Mouse (Mus musculus) hindbrain, embryonic 12.5 days (tissue): ENCODE data around the gene Pcyox1. TPM values are rescaled to one million over a fixed set of nuclear protein-coding genes. Genes with fewer than 3 reads are reported as not detected.

ENCODE experiments used
- ATAC-seq: fragments of 200-750 bp; cut with Nextera tagmentation; 2 replicates; pipeline ENCODE4 v1.8.0; 2017; ENCODE audit warnings: moderate TSS enrichment; ENCODE audit not compliant: low FRiP score
- H3K27ac ChIP-seq: fragments of 300-500 bp; sonication (generic); 2 replicates; pipeline ENCODE4 v1.5.1; 2016; ENCODE audit warnings: mild to moderate bottlenecking
- H3K27me3 ChIP-seq: fragments of 300-500 bp; sonication (generic); 2 replicates; pipeline ENCODE4 v1.6.1; 2016; ENCODE audit warnings: mild to moderate bottlenecking
- H3K36me3 ChIP-seq: fragments of 300-500 bp; sonication (generic); 2 replicates; pipeline ENCODE4 v1.6.1; 2016; ENCODE audit warnings: mild to moderate bottlenecking
- H3K4me1 ChIP-seq: fragments of 300-500 bp; sonication (generic); 2 replicates; pipeline ENCODE4 v1.6.1; 2016
- H3K4me2 ChIP-seq: fragments of 300-500 bp; sonication (generic); replicated peaks from 2 replicates; pipeline ENCODE4 v1.6.1; 2016; ENCODE audit warnings: mild to moderate bottlenecking
- H3K4me3 ChIP-seq: fragments of 300-500 bp; sonication (generic); 2 replicates; pipeline ENCODE4 v1.5.1; 2016; ENCODE audit warnings: mild to moderate bottlenecking
- H3K9ac ChIP-seq: fragments of 300-500 bp; sonication (generic); 2 replicates; pipeline ENCODE4 v1.6.1; 2016; ENCODE audit warnings: mild to moderate bottlenecking, moderate library complexity
- H3K9me3 ChIP-seq: fragments of 300-500 bp; sonication (generic); replicated peaks from 2 replicates; pipeline ENCODE4 v1.6.1; 2016; ENCODE audit warnings: mild to moderate bottlenecking
- WGBS: fragments of 180-500 bp; shearing (Covaris S2); methylation state at CpG from one replicate; pipeline ENCODE4 v1.1.7; 2016; 5-methylcytosine and 5-hydroxymethylcytosine counted together
- polyA plus RNA-seq: library from polyadenylated mRNA; unstranded; fragments of >200 nt; fragmentation: Nextera tagmentation; extraction: Ambion mirVana; gene quantifications from 2 replicates; pipeline ENCODE4 v1.2.1, GENCODE M21; 2016

Gene Pcyox1
- polyA plus RNA-seq, 1 experiment from 2014 or later, result 125 TPM

- H3K4me3 ChIP-seq, result no peak overlapping the region
- peaks cover 73% of the 10 kb centered on the region for H3K36me3 ChIP-seq
- 93% methylated on average over 6 of the region's 6 CpGs for WGBS
- no peaks in the 10 kb centered on the region for H3K27me3 ChIP-seq
- no peaks in the 10 kb centered on the region for H3K9me3 ChIP-seq
- H3K4me1 ChIP-seq, result no peaks in the 10 kb centered on the region
- no peak overlapping the region for H3K4me2 ChIP-seq
- no peak for ATAC-seq
- no peak overlapping the region for H3K9ac ChIP-seq
- no peak overlapping the region for H3K27ac ChIP-seq
These were observed 21.8 kb upstream of the Pcyox1 start for GRCm38 (mm10) chr6:86418711-86419110.

GRCm38 (mm10) chr6:86406306-86406705, 9.4 kb upstream of the Pcyox1 start:
- H3K9ac ChIP-seq, result peak overlapping the region; percentile 41

GRCm38 (mm10) chr6:86404996-86405395, 8.0 kb upstream of the Pcyox1 start:
- peaks cover 16% of the 10 kb centered on the region for H3K4me1 ChIP-seq
- WGBS, result under 1% methylated on average over 11 of the region's 11 CpGs
- peak overlapping the region; percentile 74 for H3K4me2 ChIP-seq
- H3K27me3 ChIP-seq, result no peaks in the 10 kb centered on the region
- no peak for ATAC-seq
- no peaks in the 10 kb centered on the region for H3K9me3 ChIP-seq
- peak overlapping the region; percentile 100 for H3K9ac ChIP-seq
- H3K4me3 ChIP-seq, result peak overlapping the region; percentile 84
- H3K27ac ChIP-seq, result peak overlapping the region; percentile 100
- peaks cover 4% of the 10 kb centered on the region; the same call in 1 of the 2 replicates for H3K36me3 ChIP-seq

More at GRCm38 (mm10) chr6:86406306-86406705, 9.4 kb upstream of the Pcyox1 start:
- no peaks in the 10 kb centered on the region for H3K27me3 ChIP-seq
- ATAC-seq, result no peak
- peak overlapping the region; percentile 27 for H3K4me3 ChIP-seq
- H3K9me3 ChIP-seq, result no peaks in the 10 kb centered on the region
- H3K36me3 ChIP-seq, result peaks cover 4% of the 10 kb centered on the region; the same call in 1 of the 2 replicates
- no peak overlapping the region for H3K27ac ChIP-seq
- peaks cover 17% of the 10 kb centered on the region for H3K4me1 ChIP-seq
- peak overlapping the region; percentile 74 for H3K4me2 ChIP-seq

DNA sequence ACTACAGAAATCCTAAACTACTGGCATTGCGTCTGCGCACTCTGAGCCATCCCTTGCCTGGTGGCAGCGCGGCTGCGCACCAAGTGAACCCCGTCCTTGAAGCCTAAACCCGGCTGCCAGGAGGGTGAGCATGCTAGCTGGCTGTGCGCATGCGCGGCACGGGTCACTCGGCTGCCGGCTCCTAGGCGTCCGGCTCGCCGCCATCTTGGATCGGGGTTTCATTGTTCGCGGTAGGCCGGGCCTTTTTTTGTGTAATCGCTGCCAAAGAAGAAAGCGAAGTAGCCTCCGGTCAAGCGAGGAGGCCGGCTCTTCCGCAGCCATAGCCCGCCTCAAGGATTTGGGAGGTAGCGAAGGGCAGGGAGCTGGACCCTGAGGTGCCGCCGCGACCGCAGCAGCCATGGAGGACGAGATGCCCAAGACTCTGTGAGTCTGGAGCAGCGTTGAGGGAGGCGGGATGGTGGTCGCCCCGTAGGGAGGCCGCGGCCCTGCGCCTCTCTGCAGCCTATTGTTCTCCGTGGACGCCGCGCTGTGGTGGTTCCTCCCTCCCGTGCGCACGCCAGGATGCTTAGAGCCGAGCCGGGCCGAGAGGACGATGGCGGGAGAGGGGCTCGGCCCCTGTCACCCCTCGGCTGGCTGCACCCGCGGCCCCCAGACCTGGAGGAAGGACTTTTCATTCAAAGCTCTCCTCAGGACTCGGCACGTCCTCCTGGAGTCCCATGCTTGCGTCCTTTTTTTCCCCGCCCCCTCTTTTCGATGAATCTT, 7.3 kb upstream of the Pcyox1 start, which contains the start of gene Tia1:
Gene Tia1, plus strand, starts transcription at position 120 of the 762 bp plus-strand sequence.
- ATAC-seq, result peak; percentile 98
- H3K27ac ChIP-seq, result peak within 1 kb of the TSS; percentile 100
- under 1% methylated on average over 62 of the region's 62 CpGs for WGBS
- no peaks in the 10 kb centered on the region for H3K27me3 ChIP-seq
- H3K4me1 ChIP-seq, result peaks cover 12% of the 10 kb centered on the region
- peaks cover 4% of the 10 kb centered on the region; the same call in 1 of the 2 replicates for H3K36me3 ChIP-seq
- peak within 1 kb of the TSS; percentile 84 for H3K4me3 ChIP-seq
- H3K9me3 ChIP-seq, result no peaks in the 10 kb centered on the region
- H3K4me2 ChIP-seq, result peak within 1 kb of the TSS; percentile 74
- peak within 1 kb of the TSS; percentile 100 for H3K9ac ChIP-seq

DNA sequence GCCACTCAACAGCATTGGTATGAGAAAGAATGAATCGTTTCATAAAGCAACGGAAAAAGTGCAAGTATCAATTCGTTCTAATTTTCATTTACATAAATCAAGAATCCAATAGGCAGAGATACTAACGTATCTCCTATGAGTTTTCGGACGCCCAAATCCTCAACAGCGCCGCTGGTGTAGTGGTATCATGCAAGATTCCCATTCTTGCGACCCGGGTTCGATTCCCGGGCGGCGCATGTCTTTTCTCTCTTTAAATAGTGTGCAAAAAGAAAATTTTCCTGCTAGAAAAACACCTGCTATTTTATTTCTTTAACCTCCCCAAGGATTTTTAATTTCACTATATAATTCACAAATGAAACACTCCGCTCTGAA, 6.8 kb upstream of the Pcyox1 start:
- peaks cover 12% of the 10 kb centered on the region for H3K4me1 ChIP-seq
- H3K27ac ChIP-seq, result peak overlapping the region; percentile 100
- H3K9ac ChIP-seq, result peak overlapping the region; percentile 100
- H3K27me3 ChIP-seq, result no peaks in the 10 kb centered on the region
- H3K36me3 ChIP-seq, result peaks cover 4% of the 10 kb centered on the region; the same call in 1 of the 2 replicates
- WGBS, result under 1% methylated on average over 15 of the region's 15 CpGs
- no peaks in the 10 kb centered on the region for H3K9me3 ChIP-seq
- ATAC-seq, result peak; percentile 73
- peak overlapping the region; percentile 74 for H3K4me2 ChIP-seq
- peak overlapping the region; percentile 84 for H3K4me3 ChIP-seq

GRCm38 (mm10) chr6:86402681-86403607, 6.0 kb upstream of the Pcyox1 start:
- H3K9me3 ChIP-seq, result no peaks in the 10 kb centered on the region
- H3K4me2 ChIP-seq, result peak overlapping the region; percentile 74
- no peak for ATAC-seq
- H3K27ac ChIP-seq, result no peak overlapping the region
- peak overlapping the region; percentile 84 for H3K4me3 ChIP-seq
- no peaks in the 10 kb centered on the region for H3K27me3 ChIP-seq
- H3K4me1 ChIP-seq, result peaks cover 12% of the 10 kb centered on the region
- 41% methylated on average over 12 of the region's 12 CpGs for WGBS
- peaks cover 4% of the 10 kb centered on the region; the same call in 1 of the 2 replicates for H3K36me3 ChIP-seq
- no peak overlapping the region for H3K9ac ChIP-seq

DNA sequence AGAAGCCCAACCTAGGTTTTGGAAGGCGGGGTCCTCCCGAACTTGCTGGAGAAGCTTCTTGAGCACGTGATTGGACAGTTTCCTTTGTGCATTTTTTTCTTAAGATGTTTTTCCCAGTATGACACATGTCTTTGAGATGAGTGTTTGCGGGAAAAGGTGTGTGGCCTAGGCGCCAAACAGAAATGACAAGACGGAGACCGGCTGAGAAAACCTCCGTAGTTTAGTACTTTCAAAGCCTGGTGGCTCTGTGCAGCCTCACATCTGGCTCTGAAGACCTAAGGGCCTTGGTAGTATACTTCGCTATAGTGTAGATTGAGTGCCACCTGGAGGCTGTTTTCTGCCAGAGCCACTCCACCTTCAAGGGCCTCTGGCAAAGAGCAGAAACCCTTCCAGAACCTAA, 4.0 kb upstream of the Pcyox1 start:
- no peak overlapping the region for H3K9ac ChIP-seq
- H3K27me3 ChIP-seq, result no peaks in the 10 kb centered on the region
- no peaks in the 10 kb centered on the region for H3K4me1 ChIP-seq
- H3K4me2 ChIP-seq, result peak overlapping the region; percentile 37
- H3K36me3 ChIP-seq, result no peaks in the 10 kb centered on the region
- H3K9me3 ChIP-seq, result no peaks in the 10 kb centered on the region
- H3K4me3 ChIP-seq, result peak overlapping the region; percentile 10; the same call in 1 of the 2 replicates
- no peak overlapping the region for H3K27ac ChIP-seq
- 9% methylated on average over 9 of the region's 9 CpGs for WGBS
- no peak for ATAC-seq

GRCm38 (mm10) chr6:86399995-86400394, 3.0 kb upstream of the Pcyox1 start:
- no peak overlapping the region for H3K4me2 ChIP-seq
- no peaks in the 10 kb centered on the region for H3K36me3 ChIP-seq
- no peaks in the 10 kb centered on the region for H3K9me3 ChIP-seq
- ATAC-seq, result no peak
- H3K9ac ChIP-seq, result no peak overlapping the region
- H3K27ac ChIP-seq, result no peak overlapping the region
- H3K4me1 ChIP-seq, result peaks cover 8% of the 10 kb centered on the region
- no peaks in the 10 kb centered on the region for H3K27me3 ChIP-seq
- no peak overlapping the region for H3K4me3 ChIP-seq
- WGBS, result 94% methylated on average over 2 of the region's 2 CpGs

GRCm38 (mm10) chr6:86398986-86399385, 2.0 kb upstream of the Pcyox1 start:
- Histone ChIP-seq H3K27me3 (no peaks in the 10 kb centered on the region), H3K4me1 (peaks cover 18% of the 10 kb centered on the region), H3K27ac (no peak overlapping the region), H3K9me3 (no peaks in the 10 kb centered on the region), H3K4me2 (no peak overlapping the region), H3K9ac (no peak overlapping the region), H3K4me3 (no peak overlapping the region), H3K36me3 (no peaks in the 10 kb centered on the region)
- ATAC-seq, result no peak
- 81% methylated on average over 2 of the region's 2 CpGs for WGBS

- no peak overlapping the region for H3K27ac ChIP-seq
- 8% methylated on average over 14 of the region's 14 CpGs for WGBS
- H3K4me1 ChIP-seq, result peaks cover 20% of the 10 kb centered on the region
- peaks cover 6% of the 10 kb centered on the region; the same call in 1 of the 2 replicates for H3K36me3 ChIP-seq
- peak overlapping the region; percentile 93 for H3K9ac ChIP-seq
- H3K9me3 ChIP-seq, result no peaks in the 10 kb centered on the region
- peak overlapping the region; percentile 70 for H3K4me2 ChIP-seq
- H3K27me3 ChIP-seq, result no peaks in the 10 kb centered on the region
- no peak for ATAC-seq
- H3K4me3 ChIP-seq, result peak overlapping the region; percentile 87
These were observed 465 bp upstream of the Pcyox1 start for GRCm38 (mm10) chr6:86397257-86397980.

DNA sequence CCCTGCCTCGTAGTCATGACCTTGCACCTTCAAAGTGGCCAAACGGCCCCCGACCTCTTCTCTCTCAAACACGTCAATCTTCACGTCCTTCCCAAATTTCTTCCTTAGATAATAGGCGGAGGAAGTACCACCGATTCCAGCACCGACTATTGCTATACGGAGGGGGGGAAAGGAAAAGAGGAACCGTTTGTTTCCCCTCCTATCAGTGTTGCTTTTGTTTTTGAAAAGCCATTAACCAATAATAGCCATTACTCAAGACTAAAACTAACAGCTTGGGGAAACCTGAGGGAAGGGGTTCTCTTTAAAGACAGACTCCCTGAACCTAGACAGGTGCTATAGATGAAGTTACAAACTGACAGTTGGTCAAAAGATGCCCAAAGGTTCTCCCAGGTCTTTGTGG, 985 bp downstream of the Pcyox1 start:
- Histone ChIP-seq H3K4me2 (peak overlapping the region; percentile 70), H3K9ac (peak overlapping the region; percentile 93), H3K4me3 (peak overlapping the region; percentile 87), H3K4me1 (peaks cover 20% of the 10 kb centered on the region), H3K9me3 (no peaks in the 10 kb centered on the region), H3K27ac (peak overlapping the region; percentile 89), H3K36me3 (peaks cover 21% of the 10 kb centered on the region), H3K27me3 (no peaks in the 10 kb centered on the region)
- whole genome bisulfite sequencing, result 32% methylated on average over 10 of the region's 10 CpGs
- no peak for ATAC-seq
